Comparison of ENCODE assay signal across 21 mouse cellular contexts in genomic region chr16:29840412-29840811, GRCm38 (mm10).
DNase-seq lines count a peak whose midpoint lies in the region; ATAC-seq and TF ChIP-seq lines count a peak whose summit lies in the region.
"Had no signal": no experiment of that assay in that cellular context is flagged by ENCODE, and none has a peak within 500 bp of the region (broad histone marks: within the 10 kb centered on the region; RNA-seq: fewer than 3 reads in every experiment).

No protein-coding gene starts in this region.

- H3K4me2 ChIP-seq in limb, embryonic 15.5 days: no peak overlapping the region
- H3K4me2 ChIP-seq in liver, embryonic 15.5 days: 0 out of 2 replicates have a peak overlapping the region, but pooled peaks have one; percentile 70
- H3K4me2 ChIP-seq: midbrain, embryonic 12.5 days had no signal

- DNase-seq in MEL (ENCODE audit: low read depth, low spot score): peak; percentile 50
- no peak for DNase-seq in embryonic facial prominence, embryonic 10.5 days (ENCODE audit: low spot score)
- DNase-seq in spleen, adult 18-20 months: no peak
- no peak for DNase-seq in frontal cortex, postnatal 14 days (ENCODE audit: low spot score in 2 of 2)
- DNase-seq in heart, adult 2 months: no peak
- DNase-seq: adrenal gland, adult 8-10 months; B cell, adult 2 months; cerebellum, adult 8-10 months; kidney, postnatal 25 days; right cerebral cortex, postnatal 14 days; thymus, postnatal 36 days had no signal

- no peaks in the 10 kb centered on the region for H3K9me3 ChIP-seq in MEL (replicated peaks; ENCODE audit: insufficient read depth, low read length)
- no peaks in the 10 kb centered on the region for H3K9me3 ChIP-seq in embryonic facial prominence, embryonic 10.5 days
- no peaks in the 10 kb centered on the region for H3K9me3 ChIP-seq in limb, embryonic 15.5 days
- no peaks in the 10 kb centered on the region for H3K9me3 ChIP-seq in liver, embryonic 15.5 days (replicated peaks)
- H3K9me3 ChIP-seq: heart, embryonic 10.5 days; midbrain, embryonic 12.5 days had no signal

- no peak for TF ChIP-seq CTCF in MEL (IDR thresholded peaks at IDR 0.05 in 2 of 3, conservative IDR thresholded peaks at IDR 0.05 in 1 of 3; ENCODE audit: control insufficient read depth in 1 of 3, insufficient read depth in 1 of 3, low read depth in 2 of 3, low read length in 3 of 3, poor library complexity in 1 of 3, severe bottlenecking in 1 of 3)
- TF ChIP-seq CTCF in heart, adult 2 months (IDR thresholded peaks at IDR 0.05): no peak

- TF ChIP-seq POLR2A in MEL (IDR thresholded peaks at IDR 0.05; ENCODE audit: control insufficient read depth in 1 of 2, insufficient read depth in 1 of 2, low read depth in 1 of 2, low read length in 2 of 2, poor library complexity in 1 of 2): no peak
- no peak for TF ChIP-seq POLR2A in heart, adult 2 months (IDR thresholded peaks at IDR 0.05; ENCODE audit: insufficient read depth, low read depth, low read length)

- ATAC-seq in limb, embryonic 15.5 days (ENCODE audit: insufficient number of reproducible peaks, low FRiP score, low TSS enrichment, low read depth): no peak
- ATAC-seq in liver, embryonic 15.5 days (ENCODE audit: insufficient read depth): no peak
- ATAC-seq: activated CD4-positive, CD25-positive, alpha-beta regulatory T cell, adult 4 months; hindbrain, postnatal 0 days; lung, postnatal 0 days had no signal

- TF ChIP-seq EP300 in MEL (IDR thresholded peaks at IDR 0.05; ENCODE audit: low read depth in 1 of 2, low read length in 2 of 2): peak; percentile 26 to 55; a peak in 1 of 4 replicates
- no peak for TF ChIP-seq EP300 in heart, adult 2 months (IDR thresholded peaks at IDR 0.05; ENCODE audit: insufficient read depth, low read depth, low read length)

- H3K27me3 ChIP-seq in MEL (ENCODE audit: control insufficient read depth in 1 of 2, insufficient read depth in 2 of 2, low read length in 2 of 2): no peaks in the 10 kb centered on the region
- H3K27me3 ChIP-seq in embryonic facial prominence, embryonic 10.5 days (replicated peaks; ENCODE audit: low read depth, poor library complexity, severe bottlenecking): peaks cover 65% of the 10 kb centered on the region
- no peaks in the 10 kb centered on the region for H3K27me3 ChIP-seq in limb, embryonic 15.5 days
- no peaks in the 10 kb centered on the region for H3K27me3 ChIP-seq in liver, embryonic 15.5 days
- H3K27me3 ChIP-seq in heart, adult 2 months (ENCODE audit: control insufficient read depth, insufficient read depth, low read length): no peaks in the 10 kb centered on the region
- H3K27me3 ChIP-seq: CH12.LX had no signal

- H3K79me2 ChIP-seq in MEL (ENCODE audit: control insufficient read depth, insufficient read depth, low read length, poor library complexity): peaks cover 1% of the 10 kb centered on the region
- no peaks in the 10 kb centered on the region for H3K79me2 ChIP-seq in heart, adult 2 months (replicated peaks; ENCODE audit: control insufficient read depth, insufficient read depth, low read length)

- intact Hi-C loops in heart, adult 2 months (cut with DNase I): no loop called here

- peak overlapping the region; percentile 96 for H3K27ac ChIP-seq in MEL (ENCODE audit: control insufficient read depth, low read depth, low read length)
- peak overlapping the region; percentile 85 for H3K27ac ChIP-seq in embryonic facial prominence, embryonic 10.5 days (replicated peaks)
- H3K27ac ChIP-seq in limb, embryonic 15.5 days: peak overlapping the region; percentile 48
- no peak overlapping the region for H3K27ac ChIP-seq in liver, embryonic 15.5 days (replicated peaks)
- H3K27ac ChIP-seq in heart, adult 2 months: no peak overlapping the region
- H3K27ac ChIP-seq: gastrocnemius, adult 2 months; hindbrain, postnatal 0 days; macrophage; midbrain, embryonic 12.5 days had no signal

- 70% methylated on average over 2 of the region's 2 CpGs for whole genome bisulfite sequencing in embryonic facial prominence, embryonic 10.5 days
- WGBS in limb, embryonic 15.5 days: 55% methylated on average over 2 of the region's 2 CpGs
- 19% methylated on average over 2 of the region's 2 CpGs for WGBS in liver, embryonic 15.5 days (ENCODE audit: insufficient replicate concordance)
- WGBS in heart, adult 2 months: 92% methylated on average over 2 of the region's 2 CpGs

- H3K4me1 ChIP-seq in MEL (ENCODE audit: control insufficient read depth in 1 of 2, insufficient read depth in 2 of 2, low read length in 2 of 2): peaks cover 28 to 52% of the 10 kb centered on the region in 2 experiments
- peaks cover 59% of the 10 kb centered on the region for H3K4me1 ChIP-seq in embryonic facial prominence, embryonic 10.5 days
- peaks cover 31% of the 10 kb centered on the region for H3K4me1 ChIP-seq in limb, embryonic 15.5 days
- H3K4me1 ChIP-seq in liver, embryonic 15.5 days (replicated peaks): peaks cover 62% of the 10 kb centered on the region
- peaks cover 5% of the 10 kb centered on the region for H3K4me1 ChIP-seq in heart, adult 2 months (ENCODE audit: control insufficient read depth, insufficient read depth, low read length)

- peaks cover 0 to 44% of the 10 kb centered on the region in 2 experiments; a peak in 2 of 4 replicates for H3K36me3 ChIP-seq in MEL (ENCODE audit: control insufficient read depth in 1 of 2, insufficient read depth in 2 of 2, low read length in 2 of 2)
- no peaks in the 10 kb centered on the region for H3K36me3 ChIP-seq in embryonic facial prominence, embryonic 10.5 days (replicated peaks)
- H3K36me3 ChIP-seq in limb, embryonic 15.5 days: no peaks in the 10 kb centered on the region
- no peaks in the 10 kb centered on the region for H3K36me3 ChIP-seq in liver, embryonic 15.5 days (replicated peaks)
- H3K36me3 ChIP-seq in heart, adult 2 months (ENCODE audit: control insufficient read depth, insufficient read depth, low read length): no peaks in the 10 kb centered on the region
- H3K36me3 ChIP-seq: heart, embryonic 10.5 days; midbrain, embryonic 12.5 days had no signal

- peak overlapping the region; percentile 81 for H3K9ac ChIP-seq in MEL (ENCODE audit: control insufficient read depth, low read depth, low read length, poor library complexity, severe bottlenecking)
- no peak overlapping the region for H3K9ac ChIP-seq in limb, embryonic 15.5 days
- H3K9ac ChIP-seq in liver, embryonic 15.5 days: no peak overlapping the region
- no peak overlapping the region for H3K9ac ChIP-seq in heart, adult 2 months (ENCODE audit: low read depth, low read length)
- H3K9ac ChIP-seq: midbrain, embryonic 12.5 days had no signal

- H3K4me3 ChIP-seq in MEL (ENCODE audit: control insufficient read depth in 1 of 2, insufficient read depth in 1 of 2, low read depth in 2 of 2, low read length in 2 of 2): peak overlapping the region in 1 of 2 experiments; percentile 78; a peak in 2 of 4 replicates
- no peak overlapping the region for H3K4me3 ChIP-seq in embryonic facial prominence, embryonic 10.5 days
- no peak overlapping the region for H3K4me3 ChIP-seq in limb, embryonic 15.5 days
- H3K4me3 ChIP-seq in liver, embryonic 15.5 days (replicated peaks): no peak overlapping the region
- no peak overlapping the region for H3K4me3 ChIP-seq in heart, adult 2 months
- H3K4me3 ChIP-seq: gastrocnemius, adult 2 months; midbrain, embryonic 12.5 days had no signal

- TF ChIP-seq RAD21 in MEL (IDR thresholded peaks at IDR 0.05; ENCODE audit: low read depth, low read length): no peak

TF ChIP-seq in MEL, 35 proteins besides CTCF, POLR2A, EP300 and RAD21:
- no peak for TF ChIP-seq TBP (IDR thresholded peaks at IDR 0.05; ENCODE audit: low read depth, low read length)
- peak; percentile 81 for TF ChIP-seq ETS1 (IDR thresholded peaks at IDR 0.05; ENCODE audit: low read depth, low read length)
- 0 out of 2 replicates have a peak, but pooled peaks have one; percentile 19 for TF ChIP-seq KAT2A (conservative IDR thresholded peaks at IDR 0.05; ENCODE audit: low read depth, low read length)
- peak; percentile 32; the same call in 1 of the 2 replicates for TF ChIP-seq GATA1 (IDR thresholded peaks at IDR 0.05; ENCODE audit: low read depth, low read length)
- peak; percentile 52; the same call in 1 of the 2 replicates for TF ChIP-seq MYC (IDR thresholded peaks at IDR 0.05; ENCODE audit: low read depth, low read length)
- no peak for TF ChIP-seq ZC3H11A (IDR thresholded peaks at IDR 0.05; ENCODE audit: low read depth, low read length)
- 0 out of 2 replicates have a peak, but pooled peaks have one; percentile 22 for TF ChIP-seq RCOR1 (IDR thresholded peaks at IDR 0.05; ENCODE audit: low read depth, low read length)
- TF ChIP-seq TAL1 (IDR thresholded peaks at IDR 0.05; ENCODE audit: low read length): peak; percentile 52; the same call in 1 of the 2 replicates
- peak; percentile 81; the same call in 1 of the 2 replicates for TF ChIP-seq BHLHE40 (IDR thresholded peaks at IDR 0.05; ENCODE audit: borderline replicate concordance, low read depth, low read length)
- no peak for TF ChIP-seq POLR2AphosphoS5 (IDR thresholded peaks at IDR 0.05; ENCODE audit: borderline replicate concordance, low read depth, low read length)
- peak; percentile 78 for TF ChIP-seq USF1 (IDR thresholded peaks at IDR 0.05; ENCODE audit: low read depth, low read length)
- no peak for TF ChIP-seq CHD1 (IDR thresholded peaks at IDR 0.05; ENCODE audit: low read depth, low read length)
- peak; percentile 62 for TF ChIP-seq MAX (IDR thresholded peaks at IDR 0.05; ENCODE audit: low read length)
- TF ChIP-seq SIN3A (IDR thresholded peaks at IDR 0.05; ENCODE audit: low read length): peak; percentile 64
- TF ChIP-seq TCF12 (IDR thresholded peaks at IDR 0.05; ENCODE audit: low read depth, low read length): peak; percentile 66; the same call in 1 of the 2 replicates
- no peak for TF ChIP-seq GABPA (IDR thresholded peaks at IDR 0.05; ENCODE audit: low read depth, low read length)
- no peak for TF ChIP-seq JUND (IDR thresholded peaks at IDR 0.05; ENCODE audit: low read depth, low read length)

Comparison
In these comparisons a context has a peak if more than half of its experiments do, and no peak if none do; other contexts are left out.
1. H3K27ac ChIP-seq: peak in MEL (single experiment), embryonic facial prominence, embryonic 10.5 days (single experiment) and limb, embryonic 15.5 days (single experiment); none in liver, embryonic 15.5 days (single experiment) and heart, adult 2 months (single experiment).